8 mouse cellular contexts compared by ENCODE assay signal in genomic region chr14:73382699-73383098, GRCm38 (mm10). TPM values are rescaled to one million over a fixed set of nuclear protein-coding genes. Genes with fewer than 3 reads are reported as not detected.
DNase-seq lines count a peak whose midpoint lies in the region; ATAC-seq and TF ChIP-seq lines count a peak whose summit lies in the region.

No protein-coding gene starts in this region.

- no peak overlapping the region for H3K27ac ChIP-seq in embryonic facial prominence, embryonic 10.5 days (replicated peaks)
- peak overlapping the region; percentile 100 for H3K27ac ChIP-seq in heart, adult 2 months
- peak overlapping the region; percentile 41; the same call in 1 of the 2 replicates for H3K27ac ChIP-seq in kidney, embryonic 15.5 days
- H3K27ac ChIP-seq in liver, adult 2 months (replicated peaks; ENCODE audit: insufficient read depth, low read depth, low read length): peak overlapping the region; percentile 91
- H3K27ac ChIP-seq in neural tube, embryonic 15.5 days (replicated peaks): no peak overlapping the region; the same call in 1 of the 2 replicates

- H3K4me1 ChIP-seq in embryonic facial prominence, embryonic 10.5 days: peaks cover 31% of the 10 kb centered on the region
- H3K4me1 ChIP-seq in heart, adult 2 months (ENCODE audit: control insufficient read depth, insufficient read depth, low read length): peaks cover 21% of the 10 kb centered on the region
- H3K4me1 ChIP-seq in kidney, embryonic 15.5 days: peaks cover 49% of the 10 kb centered on the region
- peaks cover 26% of the 10 kb centered on the region for H3K4me1 ChIP-seq in liver, adult 2 months (ENCODE audit: control insufficient read depth, insufficient read depth, low read length)
- H3K4me1 ChIP-seq in neural tube, embryonic 15.5 days: peaks cover 38% of the 10 kb centered on the region

- H3K4me3 ChIP-seq in embryonic facial prominence, embryonic 10.5 days: peak overlapping the region; percentile 95
- H3K4me3 ChIP-seq in heart, adult 2 months: peak overlapping the region; percentile 98
- H3K4me3 ChIP-seq in kidney, embryonic 15.5 days (replicated peaks): peak overlapping the region; percentile 97
- H3K4me3 ChIP-seq in liver, adult 2 months (ENCODE audit: insufficient read depth, low read depth, low read length): peak overlapping the region; percentile 37
- peak overlapping the region; percentile 99 for H3K4me3 ChIP-seq in neural tube, embryonic 15.5 days (replicated peaks)

- peaks cover 20% of the 10 kb centered on the region; the same call in 1 of the 2 replicates for H3K36me3 ChIP-seq in embryonic facial prominence, embryonic 10.5 days (replicated peaks)
- peaks cover 50% of the 10 kb centered on the region for H3K36me3 ChIP-seq in heart, adult 2 months (ENCODE audit: control insufficient read depth, insufficient read depth, low read length)
- peaks cover 30% of the 10 kb centered on the region for H3K36me3 ChIP-seq in kidney, embryonic 15.5 days
- peaks cover 27% of the 10 kb centered on the region for H3K36me3 ChIP-seq in liver, adult 2 months (ENCODE audit: control insufficient read depth, insufficient read depth, low read length)
- H3K36me3 ChIP-seq in neural tube, embryonic 15.5 days: no peaks in the 10 kb centered on the region

- no peak for TF ChIP-seq CTCF in heart, adult 2 months (IDR thresholded peaks at IDR 0.05)
- TF ChIP-seq CTCF in liver, adult 2 months (IDR thresholded peaks at IDR 0.05; ENCODE audit: low read depth, low read length): no peak

- peaks cover 8% of the 10 kb centered on the region for H3K79me2 ChIP-seq in heart, adult 2 months (replicated peaks; ENCODE audit: control insufficient read depth, insufficient read depth, low read length)
- H3K79me2 ChIP-seq in liver, adult 2 months (ENCODE audit: control insufficient read depth, insufficient read depth, low read length): peaks cover 30% of the 10 kb centered on the region

- no peaks in the 10 kb centered on the region for H3K9me3 ChIP-seq in embryonic facial prominence, embryonic 10.5 days
- H3K9me3 ChIP-seq in kidney, embryonic 15.5 days (replicated peaks): no peaks in the 10 kb centered on the region
- no peaks in the 10 kb centered on the region for H3K9me3 ChIP-seq in neural tube, embryonic 15.5 days (replicated peaks)

- peak; percentile 76 to 81 for DNase-seq in right cerebral cortex, adult 2 months (ENCODE audit: low spot score in 2 of 2)
- no peak for DNase-seq in right cerebral cortex, postnatal 4 days
- DNase-seq in embryonic facial prominence, embryonic 10.5 days (ENCODE audit: low spot score): no peak
- DNase-seq in heart, adult 2 months: peak; percentile 72 to 81
- peak; percentile 91 for DNase-seq in liver, adult 2 months (ENCODE audit: extremely low read depth, low read depth, low spot score)
- DNase-seq in urinary bladder, postnatal 10 days (ENCODE audit: low spot score): no peak

- peak; percentile 73 for TF ChIP-seq POLR2A in heart, adult 2 months (IDR thresholded peaks at IDR 0.05; ENCODE audit: insufficient read depth, low read depth, low read length)
- TF ChIP-seq POLR2A in liver, adult 2 months (IDR thresholded peaks at IDR 0.05; ENCODE audit: extremely low read depth, insufficient read depth, low read length): no peak

- 51% methylated on average over 9 of the region's 9 CpGs for whole genome bisulfite sequencing in embryonic facial prominence, embryonic 10.5 days
- 3% methylated on average over 9 of the region's 9 CpGs for WGBS in heart, adult 2 months
- 60% methylated on average over 9 of the region's 9 CpGs for WGBS in kidney, embryonic 15.5 days
- 2% methylated on average over 9 of the region's 9 CpGs for WGBS in liver, adult 2 months
- WGBS in neural tube, embryonic 15.5 days: 40% methylated on average over 9 of the region's 9 CpGs

- peak overlapping the region; percentile 68 for H3K9ac ChIP-seq in heart, adult 2 months (ENCODE audit: low read depth, low read length)
- H3K9ac ChIP-seq in kidney, embryonic 15.5 days: peak overlapping the region; percentile 12
- H3K9ac ChIP-seq in liver, adult 2 months (ENCODE audit: low read depth, low read length): peak overlapping the region; percentile 73
- H3K9ac ChIP-seq in neural tube, embryonic 15.5 days (replicated peaks): peak overlapping the region; percentile 31

- ATAC-seq in kidney, embryonic 15.5 days (replicated peaks; ENCODE audit: low FRiP score): no peak
- ATAC-seq in neural tube, embryonic 15.5 days (ENCODE audit: low FRiP score): no peak

- H3K4me2 ChIP-seq in kidney, embryonic 15.5 days: peak overlapping the region; percentile 59
- H3K4me2 ChIP-seq in neural tube, embryonic 15.5 days: peak overlapping the region; percentile 63

- no peaks in the 10 kb centered on the region for H3K27me3 ChIP-seq in embryonic facial prominence, embryonic 10.5 days (replicated peaks; ENCODE audit: low read depth, poor library complexity, severe bottlenecking)
- H3K27me3 ChIP-seq in heart, adult 2 months (ENCODE audit: control insufficient read depth, insufficient read depth, low read length): no peaks in the 10 kb centered on the region
- H3K27me3 ChIP-seq in kidney, embryonic 15.5 days: no peaks in the 10 kb centered on the region
- H3K27me3 ChIP-seq in liver, adult 2 months (ENCODE audit: control insufficient read depth, insufficient read depth, low read length): no peaks in the 10 kb centered on the region
- no peaks in the 10 kb centered on the region for H3K27me3 ChIP-seq in neural tube, embryonic 15.5 days (replicated peaks)

- 0 out of 2 replicates have a peak, but pooled peaks have one; percentile 79 for TF ChIP-seq EP300 in heart, adult 2 months (IDR thresholded peaks at IDR 0.05; ENCODE audit: insufficient read depth, low read depth, low read length)

- intact Hi-C loops in heart, adult 2 months (cut with DNase I): no loop called here

RNA-seq across cellular contexts. Expression of gene Itm2b, which starts 2.4 kb away (rescaled TPM):
- 197 and 226 TPM in 2 replicates for polyA plus RNA-seq in embryonic facial prominence, embryonic 10.5 days (2016; fragmentation: Nextera tagmentation; extraction: Ambion mirVana)
- total RNA-seq in heart, adult 2 months (2021): 100 to 1,000 TPM; 724 to 814 TPM
- 771 and 1,125 TPM in 2 replicates for polyA plus RNA-seq in heart, adult 2 months (2012; rRNA removed)
- 910 and 925 TPM in 2 replicates for polyA plus RNA-seq in kidney, embryonic 15.5 days (2015; fragmentation: Nextera tagmentation; extraction: Ambion mirVana)
- total RNA-seq in liver, adult 2 months (2014; rRNA removed): 967 and 981 TPM in 2 replicates
- 1,187 and 1,239 TPM in 2 replicates for polyA plus RNA-seq in liver, adult 2 months (2012; rRNA removed)
- polyA plus RNA-seq in neural tube, embryonic 15.5 days (2015; fragmentation: Nextera tagmentation; extraction: Ambion mirVana): 763 and 813 TPM in 2 replicates

RNA-seq across cellular contexts. Expression of gene Rb1, which starts 57.1 kb away (rescaled TPM):
- 24.4 and 29.3 TPM in 2 replicates for polyA plus RNA-seq in embryonic facial prominence, embryonic 10.5 days (2016; fragmentation: Nextera tagmentation; extraction: Ambion mirVana)
- total RNA-seq in heart, adult 2 months (2021): 10 to 100 TPM; 18.2 to 19.2 TPM
- polyA plus RNA-seq in heart, adult 2 months (2012; rRNA removed): 5.1 and 9.6 TPM in 2 replicates
- polyA plus RNA-seq in kidney, embryonic 15.5 days (2015; fragmentation: Nextera tagmentation; extraction: Ambion mirVana): 16.2 and 19.5 TPM in 2 replicates
- 7.0 and 7.2 TPM in 2 replicates for total RNA-seq in liver, adult 2 months (2014; rRNA removed)
- polyA plus RNA-seq in liver, adult 2 months (2012; rRNA removed): 1.1 and 1.2 TPM in 2 replicates
- polyA plus RNA-seq in neural tube, embryonic 15.5 days (2015; fragmentation: Nextera tagmentation; extraction: Ambion mirVana): 20.3 and 25.4 TPM in 2 replicates

Comparison
In these comparisons a context has a peak if more than half of its experiments do, and no peak if none do; other contexts are left out.
1. DNase-seq: peak in right cerebral cortex, adult 2 months (2 of 2), heart, adult 2 months (2 of 2) and liver, adult 2 months (single experiment); none in right cerebral cortex, postnatal 4 days (single experiment), embryonic facial prominence, embryonic 10.5 days (single experiment) and urinary bladder, postnatal 10 days (single experiment).
2. H3K27ac ChIP-seq: peak in heart, adult 2 months (single experiment), kidney, embryonic 15.5 days (single experiment) and liver, adult 2 months (single experiment); none in embryonic facial prominence, embryonic 10.5 days (single experiment) and neural tube, embryonic 15.5 days (single experiment).
3. H3K4me3 ChIP-seq: peak in every context shown above with its lines; median percentile 99 in neural tube, embryonic 15.5 days; 98 in heart, adult 2 months; 97 in kidney, embryonic 15.5 days; 95 in embryonic facial prominence, embryonic 10.5 days; 37 in liver, adult 2 months.
4. H3K9ac ChIP-seq: peak in every context shown above with its lines; median percentile 73 in liver, adult 2 months; 68 in heart, adult 2 months; 31 in neural tube, embryonic 15.5 days; 12 in kidney, embryonic 15.5 days.